Mouse (Mus musculus) heart, embryonic 11.5 days (tissue): Measurements from ENCODE around the gene Tmem211. TPM values are rescaled to one million over a fixed set of nuclear protein-coding genes. Genes with fewer than 3 reads are reported as not detected.
A peak's percentile ranks its signal among the peaks of the same experiment; 100 is the strongest.

Experiments
- ATAC-seq: fragments of 200-750 bp; cut with Nextera tagmentation; replicated peaks from 2 replicates; pipeline ENCODE4 v1.8.0; 2017; ENCODE audit warnings: moderate library complexity; ENCODE audit not compliant: insufficient number of reproducible peaks, low FRiP score, low TSS enrichment
- H3K27ac ChIP-seq: fragments of 300-500 bp; sonication (generic); 2 replicates; pipeline ENCODE4 v1.5.1; 2014; ENCODE audit warnings: mild to moderate bottlenecking, low read depth, low read length
- H3K27me3 ChIP-seq: fragments of 300-500 bp; sonication (generic); 2 replicates; pipeline ENCODE4 v1.6.1; 2014; ENCODE audit warnings: mild to moderate bottlenecking, low read length, mixed read lengths; ENCODE audit not compliant: control insufficient read depth, insufficient read depth
- H3K36me3 ChIP-seq: fragments of 300-500 bp; sonication (generic); 2 replicates; pipeline ENCODE4 v1.6.1; 2014; ENCODE audit warnings: mild to moderate bottlenecking, low read length, moderate library complexity, mixed read lengths; ENCODE audit not compliant: control insufficient read depth, insufficient read depth
- H3K4me1 ChIP-seq: fragments of 300-500 bp; sonication (generic); 2 replicates; pipeline ENCODE4 v1.6.1; 2014; ENCODE audit warnings: low read length; ENCODE audit not compliant: control insufficient read depth, insufficient read depth
- H3K4me2 ChIP-seq: fragments of 300-500 bp; sonication (generic); 2 replicates; pipeline ENCODE4 v1.6.1; 2014; ENCODE audit warnings: mild to moderate bottlenecking, moderate library complexity
- H3K4me3 ChIP-seq: fragments of 300-500 bp; sonication (generic); 2 replicates; pipeline ENCODE4 v1.5.1; 2014; ENCODE audit warnings: low read depth, low read length
- H3K9ac ChIP-seq: fragments of 300-500 bp; sonication (generic); 2 replicates; pipeline ENCODE4 v1.6.1; 2014; ENCODE audit warnings: mild to moderate bottlenecking, low read depth, low read length, moderate library complexity
- H3K9me3 ChIP-seq: fragments of 300-500 bp; sonication (generic); replicated peaks from 2 replicates; pipeline ENCODE4 v1.6.1; 2016; ENCODE audit warnings: low read length; ENCODE audit not compliant: control insufficient read depth
- WGBS: fragments of 180-500 bp; shearing (Covaris S2); extraction: QIAGEN DNeasy Blood & Tissue Kit; methylation state at CpG from one replicate; pipeline ENCODE4 v1.1.7; 2014; ENCODE audit not compliant: insufficient replicate concordance; 5-methylcytosine and 5-hydroxymethylcytosine counted together
- polyA plus RNA-seq: library from polyadenylated mRNA; unstranded; fragments of >200 nt; fragmentation: Nextera tagmentation; extraction: Ambion mirVana; gene quantifications from 2 replicates; pipeline ENCODE4 v1.2.1, GENCODE M21; 2014

Tmem211 gene
- polyA plus RNA-seq, 1 experiment from 2014 or later: not detected

- no peak overlapping the region for H3K9ac ChIP-seq
- H3K9me3 ChIP-seq: no peaks in the 10 kb centered on the region
- 50% methylated on average over 11 of the region's 11 CpGs for WGBS
- no peak overlapping the region for H3K4me2 ChIP-seq
- H3K27ac ChIP-seq: peak overlapping the region; percentile 47
- peaks cover 15% of the 10 kb centered on the region for H3K4me1 ChIP-seq
- H3K4me3 ChIP-seq: no peak overlapping the region
- H3K36me3 ChIP-seq: no peaks in the 10 kb centered on the region
- ATAC-seq: no peak
- H3K27me3 ChIP-seq: no peaks in the 10 kb centered on the region
Observed at GRCm38 (mm10) chr5:113208622-113209400, 17.9 kb upstream of the Tmem211 start.

GRCm38 (mm10) chr5:113209401-113209750 is 17.3 kb upstream of the Tmem211 start:
- Histone ChIP-seq H3K4me3 (no peak overlapping the region), H3K4me1 (peaks cover 17% of the 10 kb centered on the region), H3K36me3 (no peaks in the 10 kb centered on the region), H3K4me2 (no peak overlapping the region), H3K27ac (peak overlapping the region; percentile 47), H3K9me3 (no peaks in the 10 kb centered on the region), H3K9ac (no peak overlapping the region), H3K27me3 (no peaks in the 10 kb centered on the region)
- WGBS: 49% methylated on average over 11 of the region's 11 CpGs
- ATAC-seq: no peak

- Histone ChIP-seq H3K4me3 (no peak overlapping the region), H3K9ac (no peak overlapping the region), H3K36me3 (no peaks in the 10 kb centered on the region), H3K4me2 (no peak overlapping the region), H3K4me1 (peaks cover 17% of the 10 kb centered on the region), H3K27ac (peak overlapping the region; percentile 47), H3K9me3 (no peaks in the 10 kb centered on the region), H3K27me3 (no peaks in the 10 kb centered on the region)
- no peak for ATAC-seq
- 75% methylated on average over 13 of the region's 13 CpGs for WGBS
Observed at GRCm38 (mm10) chr5:113209898-113210297, 16.8 kb upstream of the Tmem211 start.

- Histone ChIP-seq H3K27ac (peak overlapping the region; percentile 47), H3K36me3 (no peaks in the 10 kb centered on the region), H3K9me3 (no peaks in the 10 kb centered on the region), H3K4me1 (peaks cover 17% of the 10 kb centered on the region), H3K9ac (no peak overlapping the region), H3K4me3 (no peak overlapping the region), H3K4me2 (no peak overlapping the region), H3K27me3 (no peaks in the 10 kb centered on the region)
- no peak for ATAC-seq
- 76% methylated on average over 6 of the region's 6 CpGs for WGBS
Observed at GRCm38 (mm10) chr5:113210314-113210713, 16.4 kb upstream of the Tmem211 start.

- Histone ChIP-seq H3K4me2 (no peak overlapping the region), H3K4me3 (no peak overlapping the region), H3K36me3 (no peaks in the 10 kb centered on the region), H3K27ac (no peak overlapping the region), H3K27me3 (no peaks in the 10 kb centered on the region), H3K9ac (no peak overlapping the region), H3K4me1 (peaks cover 13% of the 10 kb centered on the region), H3K9me3 (no peaks in the 10 kb centered on the region)
- WGBS: 64% methylated on average over 10 of the region's 10 CpGs
- no peak for ATAC-seq
Observed at GRCm38 (mm10) chr5:113212156-113212835, 14.4 kb upstream of the Tmem211 start.

- Histone ChIP-seq H3K27me3 (no peaks in the 10 kb centered on the region; the same call in 1 of the 2 replicates), H3K4me3 (no peak overlapping the region), H3K4me2 (no peak overlapping the region), H3K9ac (no peak overlapping the region), H3K36me3 (no peaks in the 10 kb centered on the region), H3K27ac (no peak overlapping the region), H3K4me1 (peaks cover 8% of the 10 kb centered on the region; the same call in 1 of the 2 replicates), H3K9me3 (no peaks in the 10 kb centered on the region)
- no peak for ATAC-seq
- 83% methylated on average over 8 of the region's 8 CpGs for WGBS
Observed at GRCm38 (mm10) chr5:113214041-113214440, 12.7 kb upstream of the Tmem211 start.

GRCm38 (mm10) chr5:113214455-113214854 is 12.3 kb upstream of the Tmem211 start:
- no peaks in the 10 kb centered on the region for H3K36me3 ChIP-seq
- no peak overlapping the region for H3K4me2 ChIP-seq
- 0 out of 2 replicates have a peak, but pooled peaks have one; percentile 20 for ATAC-seq
- no peak overlapping the region for H3K9ac ChIP-seq
- 55% methylated on average over 11 of the region's 11 CpGs for WGBS
- peaks cover 8% of the 10 kb centered on the region; the same call in 1 of the 2 replicates for H3K4me1 ChIP-seq
- peaks cover 1% of the 10 kb centered on the region; the same call in 1 of the 2 replicates for H3K27me3 ChIP-seq
- no peaks in the 10 kb centered on the region for H3K9me3 ChIP-seq
- no peak overlapping the region for H3K27ac ChIP-seq
- H3K4me3 ChIP-seq: no peak overlapping the region

- H3K4me1 ChIP-seq: 0 out of 2 replicates have a peak, but pooled peaks cover 4% of the 10 kb centered on the region
- ATAC-seq: no peak
Observed at GRCm38 (mm10) chr5:113215610-113216011, 11.1 kb upstream of the Tmem211 start.

More at GRCm38 (mm10) chr5:113215610-113216011, 11.1 kb upstream of the Tmem211 start:
- Histone ChIP-seq H3K4me3 (no peak overlapping the region), H3K36me3 (no peaks in the 10 kb centered on the region), H3K27ac (no peak overlapping the region), H3K27me3 (peaks cover 12% of the 10 kb centered on the region), H3K9me3 (no peaks in the 10 kb centered on the region), H3K4me2 (no peak overlapping the region), H3K9ac (no peak overlapping the region)
- 70% methylated on average over 9 of the region's 9 CpGs for WGBS
